Mouse (Mus musculus) embryonic facial prominence, embryonic 13.5 days (tissue): ENCODE data around the gene Pdcd11. TPM values are rescaled to one million over a fixed set of nuclear protein-coding genes. Genes with fewer than 3 reads are reported as not detected.

Source experiments
- ATAC-seq: fragments of 200-750 bp; cut with Nextera tagmentation; 2 replicates; pipeline ENCODE4 v1.8.0; 2017; ENCODE audit warnings: low read depth; ENCODE audit not compliant: insufficient number of reproducible peaks, insufficient read depth, low FRiP score, low TSS enrichment
- H3K27ac ChIP-seq: fragments of 300-500 bp; sonication (generic); 2 replicates; pipeline ENCODE4 v1.5.1; 2015; ENCODE audit warnings: moderate library complexity, mild to moderate bottlenecking, inconsistent platforms
- H3K27me3 ChIP-seq: fragments of 300-500 bp; sonication (generic); 2 replicates; pipeline ENCODE4 v1.6.1; 2015; ENCODE audit warnings: mild to moderate bottlenecking, inconsistent platforms
- H3K36me3 ChIP-seq: fragments of 300-500 bp; sonication (generic); 2 replicates; pipeline ENCODE4 v1.6.1; 2015; ENCODE audit warnings: mild to moderate bottlenecking, inconsistent platforms
- H3K4me1 ChIP-seq: fragments of 300-500 bp; sonication (generic); 2 replicates; pipeline ENCODE4 v1.6.1; 2015; ENCODE audit warnings: inconsistent platforms
- H3K4me2 ChIP-seq: fragments of 300-500 bp; sonication (generic); 2 replicates; pipeline ENCODE4 v1.6.1; 2015; ENCODE audit warnings: moderate library complexity, mild to moderate bottlenecking, inconsistent platforms
- H3K4me3 ChIP-seq: fragments of 300-500 bp; sonication (generic); 2 replicates; pipeline ENCODE4 v1.5.1; 2015; ENCODE audit warnings: mild to moderate bottlenecking, inconsistent platforms
- H3K9ac ChIP-seq: fragments of 300-500 bp; sonication (generic); 2 replicates; pipeline ENCODE4 v1.6.1; 2015; ENCODE audit warnings: mild to moderate bottlenecking, inconsistent platforms
- H3K9me3 ChIP-seq: fragments of 300-500 bp; sonication (generic); 2 replicates; pipeline ENCODE4 v1.6.1; 2016; ENCODE audit warnings: inconsistent platforms
- WGBS: fragments of 180-500 bp; shearing (Covaris S2); methylation state at CpG from one replicate; pipeline ENCODE4 v1.1.7; 2015; ENCODE audit warnings: mixed read lengths; 5-methylcytosine and 5-hydroxymethylcytosine counted together
- polyA plus RNA-seq: library from polyadenylated mRNA; unstranded; fragments of >200 nt; fragmentation: Nextera tagmentation; extraction: Ambion mirVana; gene quantifications from 2 replicates; pipeline ENCODE4 v1.2.1, GENCODE M21; 2015

Pdcd11 gene
- polyA plus RNA-seq, 1 experiment from 2014 or later: 11.5 TPM

DNA sequence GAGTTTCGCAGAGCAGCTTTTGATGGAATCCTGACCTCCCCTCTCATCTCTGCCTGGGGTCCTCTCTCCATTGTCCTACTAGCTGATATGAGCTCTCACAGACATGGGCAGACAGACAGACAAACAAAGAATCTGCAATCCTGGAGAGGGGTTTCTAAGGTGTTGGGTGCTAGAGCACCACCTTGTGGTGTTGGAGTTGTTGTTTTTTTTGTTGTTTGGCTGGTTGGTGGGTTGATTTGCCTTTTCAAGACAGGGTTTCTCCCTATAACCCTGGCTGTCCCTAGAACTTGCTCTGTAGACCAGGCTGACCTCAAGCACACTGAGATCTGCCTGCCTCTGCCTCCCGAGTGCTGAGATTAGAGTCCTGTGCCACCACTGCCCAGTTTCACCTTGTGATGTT, 84.9 kb downstream of the Pdcd11 start:
- no peak overlapping the region for H3K9ac ChIP-seq
- H3K36me3 ChIP-seq: no peaks in the 10 kb centered on the region
- peaks cover 11% of the 10 kb centered on the region for H3K4me1 ChIP-seq
- WGBS: 66% methylated on average over 2 of the region's 2 CpGs
- H3K4me3 ChIP-seq: no peak overlapping the region
- H3K27me3 ChIP-seq: peaks cover 22% of the 10 kb centered on the region
- no peak for ATAC-seq
- H3K27ac ChIP-seq: no peak overlapping the region
- H3K4me2 ChIP-seq: no peak overlapping the region
- no peaks in the 10 kb centered on the region for H3K9me3 ChIP-seq

DNA sequence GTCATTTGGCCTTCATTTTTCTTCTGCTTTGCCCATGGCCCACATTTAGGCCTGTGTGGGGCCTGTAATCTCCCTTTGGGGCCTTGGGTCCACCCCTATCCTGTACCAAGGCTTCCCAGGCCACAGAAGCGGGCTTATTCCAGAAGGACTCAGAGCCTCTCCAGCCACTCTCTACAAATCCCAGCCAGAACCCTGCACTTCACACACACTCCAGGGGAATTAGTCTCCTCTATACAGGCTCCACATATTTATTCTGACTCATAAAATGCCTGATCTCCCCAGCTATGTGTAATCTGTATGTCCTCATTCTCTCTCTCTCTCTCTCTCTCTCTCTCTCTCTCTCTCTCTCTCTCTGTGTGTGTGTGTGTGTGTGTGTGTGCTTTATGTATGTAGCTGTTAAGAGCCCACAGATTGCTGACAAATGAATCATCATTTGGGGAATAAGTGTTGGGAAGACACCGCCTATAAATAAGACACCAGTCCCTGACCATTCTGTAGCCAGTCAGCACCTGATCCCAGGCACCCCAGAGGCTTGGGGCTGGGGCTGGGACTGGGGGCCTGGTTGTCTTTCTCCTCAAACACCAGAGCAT, 86.4 kb downstream of the Pdcd11 start:
- no peaks in the 10 kb centered on the region for H3K36me3 ChIP-seq
- peaks cover 3% of the 10 kb centered on the region; the same call in 1 of the 2 replicates for H3K9me3 ChIP-seq
- no peak overlapping the region for H3K4me3 ChIP-seq
- H3K27ac ChIP-seq: no peak overlapping the region
- no peak for ATAC-seq
- H3K4me1 ChIP-seq: peaks cover 11% of the 10 kb centered on the region
- H3K4me2 ChIP-seq: no peak overlapping the region
- 84% methylated on average over 2 of the region's 2 CpGs for WGBS
- H3K27me3 ChIP-seq: peaks cover 33% of the 10 kb centered on the region
- no peak overlapping the region for H3K9ac ChIP-seq

DNA sequence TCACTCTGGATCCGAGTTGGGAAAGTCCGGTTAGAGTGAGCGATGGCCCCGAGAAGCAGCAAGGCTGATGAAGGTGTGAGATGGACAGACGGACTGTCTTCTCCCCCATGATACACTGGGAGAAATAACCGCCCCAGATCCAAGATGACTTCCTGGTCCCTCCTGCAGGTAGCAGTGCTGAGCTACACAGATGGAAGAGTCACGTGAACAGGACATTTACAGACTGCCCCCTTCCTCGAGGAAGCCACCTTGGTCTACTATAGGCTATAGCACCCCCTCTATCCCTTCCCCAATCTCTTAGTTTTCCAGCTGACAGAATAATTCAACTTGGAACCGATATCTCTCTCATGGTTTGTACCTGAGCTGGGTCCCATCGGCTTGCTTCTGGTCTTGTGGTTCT, 87.4 kb downstream of the Pdcd11 start:
- Histone ChIP-seq H3K9ac (no peak overlapping the region), H3K27ac (no peak overlapping the region), H3K36me3 (no peaks in the 10 kb centered on the region), H3K4me1 (peaks cover 11% of the 10 kb centered on the region), H3K27me3 (peaks cover 33% of the 10 kb centered on the region), H3K4me3 (peak overlapping the region; percentile 70), H3K4me2 (peak overlapping the region; percentile 99), H3K9me3 (peaks cover 6% of the 10 kb centered on the region; the same call in 1 of the 2 replicates)
- ATAC-seq: peak; percentile 24; the same call in 1 of the 2 replicates
- 19% methylated on average over 10 of the region's 10 CpGs for WGBS

DNA sequence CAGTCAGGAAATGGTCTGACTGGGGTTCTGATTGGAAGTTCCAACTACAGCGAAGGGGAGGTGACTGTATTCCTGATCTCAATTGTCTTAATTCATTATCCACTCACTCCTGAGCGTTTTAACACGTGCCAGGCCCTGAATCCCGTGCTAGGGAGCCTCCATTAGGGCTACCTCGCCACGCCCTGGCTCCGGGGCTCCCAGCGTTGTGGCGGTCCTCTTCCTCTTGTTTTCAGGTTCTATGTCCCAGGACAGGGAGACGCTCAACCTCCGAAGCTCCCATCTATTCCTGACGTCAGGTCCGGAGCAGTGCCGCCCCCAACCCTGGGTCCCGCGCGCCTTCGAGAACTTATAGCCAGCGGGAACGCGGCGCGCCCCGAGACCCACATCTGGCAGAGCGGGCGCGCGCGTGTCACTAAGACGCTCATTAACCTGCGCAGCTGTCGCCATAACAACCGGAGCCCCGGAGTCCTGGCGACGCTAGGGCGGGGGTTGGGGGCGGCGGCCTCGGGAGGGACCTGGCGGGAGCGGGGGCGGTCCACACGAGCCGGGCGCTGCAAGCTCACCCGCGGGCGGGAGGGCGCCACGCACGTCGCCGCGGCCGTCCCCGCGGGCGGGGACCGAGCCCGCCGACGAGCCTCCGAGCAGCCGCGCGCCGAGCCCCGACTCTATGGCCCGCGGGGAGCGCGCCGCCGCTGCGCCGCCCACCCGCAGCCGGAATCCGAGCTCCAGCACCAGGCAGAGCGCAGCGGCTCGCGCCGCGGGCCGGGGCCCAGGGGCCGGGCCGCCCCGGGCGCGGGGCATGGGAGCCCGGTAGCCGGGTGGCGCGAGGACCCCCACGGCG, 88.1 kb downstream of the Pdcd11 start, which contains the start of gene Neurl1a:
TSS of gene Neurl1a (plus strand) at position 390 of the 841 bp plus-strand sequence.
- Histone ChIP-seq H3K27ac (no peak within 1 kb of the TSS; the same call in 1 of the 2 replicates), H3K9ac (peak within 1 kb of the TSS; percentile 78), H3K36me3 (no peaks in the 10 kb centered on the region), H3K27me3 (peaks cover 33% of the 10 kb centered on the region), H3K9me3 (peaks cover 6% of the 10 kb centered on the region; the same call in 1 of the 2 replicates), H3K4me3 (peak within 1 kb of the TSS; percentile 70), H3K4me2 (peak within 1 kb of the TSS; percentile 99), H3K4me1 (peaks cover 11% of the 10 kb centered on the region)
- under 1% methylated on average over 96 of the region's 98 CpGs for WGBS
- 0 out of 2 replicates have a peak, but pooled peaks have one; percentile 44 for ATAC-seq

DNA sequence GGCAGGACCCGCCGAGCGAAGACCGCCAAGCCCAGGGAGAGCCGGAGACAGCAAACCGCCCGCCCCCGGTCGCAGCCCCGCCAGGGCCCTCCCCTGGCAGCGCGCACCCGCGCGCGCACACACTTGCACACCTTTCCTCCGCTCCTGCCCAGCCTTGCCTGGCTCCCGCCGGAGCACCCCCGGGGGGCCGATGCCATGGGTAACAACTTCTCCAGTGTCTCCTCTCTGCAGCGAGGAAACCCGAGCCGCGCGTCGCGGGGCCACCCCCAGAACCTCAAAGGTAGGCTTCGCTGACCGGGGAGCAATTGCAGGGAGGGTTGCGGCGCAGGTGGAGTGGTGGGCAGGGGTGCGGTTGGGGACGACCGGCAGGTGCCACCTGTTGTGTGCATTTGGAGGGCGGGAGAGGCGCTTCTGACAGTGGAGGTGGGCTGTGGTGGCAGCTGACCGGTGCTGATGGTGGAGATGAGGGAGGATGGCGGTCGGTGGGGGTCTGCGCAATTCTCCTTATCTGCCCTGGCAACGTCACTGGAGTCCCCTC, 88.8 kb downstream of the Pdcd11 start:
- peaks cover 6% of the 10 kb centered on the region; the same call in 1 of the 2 replicates for H3K9me3 ChIP-seq
- H3K4me1 ChIP-seq: peaks cover 13% of the 10 kb centered on the region
- H3K36me3 ChIP-seq: no peaks in the 10 kb centered on the region
- H3K9ac ChIP-seq: peak overlapping the region; percentile 78
- H3K27me3 ChIP-seq: peaks cover 33% of the 10 kb centered on the region
- H3K27ac ChIP-seq: no peak overlapping the region
- WGBS: 2% methylated on average over 29 of the region's 42 CpGs
- peak overlapping the region; percentile 70 for H3K4me3 ChIP-seq
- ATAC-seq: no peak; the same call in 1 of the 2 replicates
- peak overlapping the region; percentile 99 for H3K4me2 ChIP-seq

DNA sequence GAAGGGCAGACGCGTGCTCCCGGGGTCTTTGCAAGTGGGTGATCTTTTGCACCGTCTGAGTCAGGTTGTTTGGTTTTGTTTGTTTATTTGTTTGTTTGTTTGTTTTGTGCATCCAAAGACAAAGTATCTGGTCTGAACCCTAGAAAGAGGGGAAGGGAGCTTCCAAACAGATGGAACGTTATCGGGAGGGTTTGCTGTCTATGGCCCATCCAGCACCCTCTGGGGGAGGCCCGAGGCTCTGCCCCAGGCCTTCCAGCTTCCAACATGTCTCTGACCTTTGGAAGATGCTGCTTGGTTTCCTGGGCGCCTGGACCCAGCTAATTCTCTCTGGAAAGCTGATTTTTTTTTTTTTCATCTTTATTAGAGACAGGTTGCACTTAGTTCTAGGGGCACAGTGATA, 89.4 kb downstream of the Pdcd11 start:
- H3K27ac ChIP-seq: no peak overlapping the region
- H3K36me3 ChIP-seq: no peaks in the 10 kb centered on the region
- WGBS: 15% methylated on average over 8 of the region's 8 CpGs
- no peak overlapping the region for H3K9ac ChIP-seq
- peaks cover 6% of the 10 kb centered on the region; the same call in 1 of the 2 replicates for H3K9me3 ChIP-seq
- H3K4me3 ChIP-seq: peak overlapping the region; percentile 70
- peaks cover 33% of the 10 kb centered on the region for H3K27me3 ChIP-seq
- peaks cover 16% of the 10 kb centered on the region for H3K4me1 ChIP-seq
- ATAC-seq: no peak
- peak overlapping the region; percentile 99 for H3K4me2 ChIP-seq

Other genes starting within 250 kb of the Pdcd11 start
- 8.4 TPM in 2 replicates for gene Ina, start 76.1 kb upstream of the Pdcd11 start, polyA plus RNA-seq
- gene Nt5c2, start 75.6 kb upstream of the Pdcd11 start, polyA plus RNA-seq: 69.1 and 77.3 TPM in 2 replicates
- 24.3 and 24.4 TPM in 2 replicates for gene Pcgf6, start 39.9 kb upstream of the Pdcd11 start, polyA plus RNA-seq
- gene Taf5, start 23.0 kb upstream of the Pdcd11 start, polyA plus RNA-seq: 5.8 and 7.3 TPM in 2 replicates
- gene Usmg5, start 121 bp upstream of the Pdcd11 start, polyA plus RNA-seq: 1,297 and 1,426 TPM in 2 replicates
- gene Calhm2, start 47.5 kb downstream of the Pdcd11 start, polyA plus RNA-seq: 11.1 and 11.8 TPM in 2 replicates
- not detected in 2 replicates for gene Calhm1, start 53.5 kb downstream of the Pdcd11 start, polyA plus RNA-seq
- gene Calhm3, start 67.0 kb downstream of the Pdcd11 start, polyA plus RNA-seq: not detected in 2 replicates
- gene Neurl1a, start 88.1 kb downstream of the Pdcd11 start, polyA plus RNA-seq: 6.2 and 7.3 TPM in 2 replicates